Mouse (Mus musculus): ENCODE results near the gene Gmeb2. TPM values are rescaled to one million over a fixed set of nuclear protein-coding genes. Genes with fewer than 3 reads are reported as not detected.

The Gmeb2 gene
- polyA plus RNA-seq, 1 experiment: 60.8 TPM

DNA sequence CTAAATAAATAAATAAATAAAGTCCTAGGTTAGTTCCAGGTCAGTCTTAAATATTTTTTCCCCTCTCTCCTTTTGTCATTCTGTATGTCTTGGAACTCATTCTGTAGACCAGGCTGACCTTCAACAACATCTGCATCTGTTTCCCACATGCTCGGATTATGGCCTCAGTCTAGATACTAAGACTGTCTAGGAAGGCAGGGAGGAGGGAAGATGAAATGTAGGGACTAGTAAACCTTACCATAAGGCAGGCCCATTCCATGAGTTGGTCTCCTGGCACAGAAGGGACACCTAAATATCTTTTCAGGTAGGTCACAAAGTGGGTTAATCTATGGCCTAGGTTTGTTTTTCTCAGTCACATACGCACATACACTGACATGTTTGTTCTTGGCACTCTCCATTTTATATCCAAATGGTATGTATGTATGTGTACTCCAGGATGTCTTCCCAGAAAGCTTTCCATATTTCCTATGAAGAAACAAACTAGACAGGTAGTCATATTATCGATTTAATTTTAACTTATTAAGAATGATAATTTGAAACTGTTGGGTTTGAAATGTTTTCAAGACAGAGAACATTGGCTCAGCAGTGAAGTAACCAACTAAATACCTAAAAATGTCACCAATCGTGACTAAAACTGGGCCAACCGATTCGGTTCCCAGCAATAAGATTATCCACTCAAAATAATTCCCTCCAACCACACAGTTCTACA, 1.1 kb downstream of the Gmeb2 start:
- TF ChIP-seq POLR2A (IDR thresholded peaks at IDR 0.05; ENCODE audit: control insufficient read depth, extremely low read depth, insufficient read depth, low read length, poor library complexity): no peak
- Histone ChIP-seq H3K27ac (ENCODE audit: control insufficient read depth, insufficient read depth, low read length) (peak overlapping the region; percentile 83), H3K27me3 (ENCODE audit: control insufficient read depth, insufficient read depth, low read length) (no peaks in the 10 kb centered on the region), H3K36me3 (ENCODE audit: control insufficient read depth, insufficient read depth, low read length) (no peaks in the 10 kb centered on the region), H3K4me3 (ENCODE audit: control insufficient read depth, insufficient read depth, low read length) (peak overlapping the region; percentile 79), H3K4me1 (replicated peaks; ENCODE audit: control insufficient read depth, insufficient read depth, low read length) (0 out of 2 replicates have a peak, but pooled peaks cover 2% of the 10 kb centered on the region)
- DNase-seq: no peak
- WGBS: 42% methylated on average over 6 of the region's 6 CpGs

DNA sequence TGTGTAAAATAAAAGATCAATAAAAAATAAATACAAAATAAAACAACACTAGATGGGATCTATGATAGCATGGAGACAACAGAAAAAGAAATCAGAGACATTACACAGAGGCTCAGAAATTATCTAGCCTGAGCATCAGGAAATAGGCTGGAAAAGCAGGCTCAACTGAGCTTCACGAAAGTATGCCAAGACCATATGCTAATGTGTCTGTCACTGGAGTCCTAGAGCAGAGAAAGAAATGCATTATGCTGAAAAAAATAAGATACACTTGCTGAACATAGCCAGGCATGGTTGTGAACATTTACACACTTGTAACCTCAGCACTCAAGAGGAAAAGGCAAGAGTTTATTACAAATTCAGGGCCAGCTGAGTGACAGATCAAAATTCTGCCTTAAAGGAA, 7.9 kb downstream of the Gmeb2 start:
- Histone ChIP-seq H3K27ac (ENCODE audit: control insufficient read depth, insufficient read depth, low read length) (no peak overlapping the region), H3K27me3 (ENCODE audit: control insufficient read depth, insufficient read depth, low read length) (no peaks in the 10 kb centered on the region), H3K4me3 (ENCODE audit: control insufficient read depth, insufficient read depth, low read length) (no peak overlapping the region), H3K4me1 (replicated peaks; ENCODE audit: control insufficient read depth, insufficient read depth, low read length) (no peaks in the 10 kb centered on the region), H3K36me3 (ENCODE audit: control insufficient read depth, insufficient read depth, low read length) (peaks cover 30% of the 10 kb centered on the region)
- no peak for DNase-seq
- 94% methylated on average over 1 of the region's 1 CpGs for WGBS
- no peak for TF ChIP-seq POLR2A (IDR thresholded peaks at IDR 0.05; ENCODE audit: control insufficient read depth, extremely low read depth, insufficient read depth, low read length, poor library complexity)
- no peak for TF ChIP-seq CTCF (IDR thresholded peaks at IDR 0.05; ENCODE audit: borderline replicate concordance, control insufficient read depth, extremely low read depth, insufficient read depth, low read length, poor library complexity)

DNA sequence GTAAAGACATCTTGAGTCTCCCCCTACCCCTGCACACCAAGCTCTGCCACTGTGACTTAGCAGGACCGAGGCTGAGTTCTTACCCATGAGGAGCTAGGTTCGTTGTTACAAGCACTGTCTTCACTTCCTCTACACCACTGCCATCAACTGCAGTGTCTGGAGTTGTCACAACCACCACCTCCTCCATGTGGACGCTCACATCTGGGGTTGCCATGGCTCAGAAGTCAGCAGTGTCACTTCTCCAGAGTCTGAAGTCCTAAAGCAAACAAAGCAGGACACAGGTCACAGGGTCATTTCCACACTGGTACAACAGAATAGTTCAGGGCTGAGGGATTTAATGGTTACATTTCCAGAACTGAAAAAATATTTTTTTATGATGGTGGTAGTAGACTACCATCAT, 10.0 kb downstream of the Gmeb2 start:
- Histone ChIP-seq H3K27ac (ENCODE audit: control insufficient read depth, insufficient read depth, low read length) (no peak overlapping the region), H3K4me1 (replicated peaks; ENCODE audit: control insufficient read depth, insufficient read depth, low read length) (no peaks in the 10 kb centered on the region), H3K36me3 (ENCODE audit: control insufficient read depth, insufficient read depth, low read length) (peaks cover 36% of the 10 kb centered on the region), H3K27me3 (ENCODE audit: control insufficient read depth, insufficient read depth, low read length) (no peaks in the 10 kb centered on the region), H3K4me3 (ENCODE audit: control insufficient read depth, insufficient read depth, low read length) (no peak overlapping the region)
- TF ChIP-seq CTCF (IDR thresholded peaks at IDR 0.05; ENCODE audit: borderline replicate concordance, control insufficient read depth, extremely low read depth, insufficient read depth, low read length, poor library complexity) (no peak), POLR2A (IDR thresholded peaks at IDR 0.05; ENCODE audit: control insufficient read depth, extremely low read depth, insufficient read depth, low read length, poor library complexity) (no peak)
- DNase-seq: no peak
- WGBS: 83% methylated on average over 3 of the region's 3 CpGs

DNA sequence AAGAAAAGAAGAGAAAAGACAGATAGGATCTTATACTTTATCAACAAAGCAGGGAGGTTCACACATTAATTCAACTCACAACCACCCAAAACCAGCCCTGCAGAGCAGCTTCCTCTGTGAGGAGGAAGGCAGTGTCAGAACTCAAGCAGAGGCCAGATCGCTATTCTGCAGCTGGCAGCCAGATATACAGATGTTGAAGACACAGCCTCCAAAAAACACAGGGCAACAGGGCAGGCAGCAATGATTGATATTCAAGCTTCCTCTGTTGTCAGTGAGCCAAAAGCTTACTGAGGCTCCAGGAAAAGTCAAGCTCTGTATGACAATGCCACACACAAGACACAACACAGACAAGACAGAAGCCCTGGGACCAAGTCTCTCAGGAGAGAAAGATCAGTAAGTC, 11.1 kb downstream of the Gmeb2 start:
- H3K27me3 ChIP-seq (ENCODE audit: control insufficient read depth, insufficient read depth, low read length): no peaks in the 10 kb centered on the region
- peaks cover 39% of the 10 kb centered on the region for H3K36me3 ChIP-seq (ENCODE audit: control insufficient read depth, insufficient read depth, low read length)
- DNase-seq: no peak
- 83% methylated on average over 1 of the region's 1 CpGs for WGBS
- H3K4me3 ChIP-seq (ENCODE audit: control insufficient read depth, insufficient read depth, low read length): no peak overlapping the region
- no peak overlapping the region for H3K27ac ChIP-seq (ENCODE audit: control insufficient read depth, insufficient read depth, low read length)
- no peaks in the 10 kb centered on the region for H3K4me1 ChIP-seq (replicated peaks; ENCODE audit: control insufficient read depth, insufficient read depth, low read length)
- no peak for TF ChIP-seq POLR2A (IDR thresholded peaks at IDR 0.05; ENCODE audit: control insufficient read depth, extremely low read depth, insufficient read depth, low read length, poor library complexity)
- no peak for TF ChIP-seq CTCF (IDR thresholded peaks at IDR 0.05; ENCODE audit: borderline replicate concordance, control insufficient read depth, extremely low read depth, insufficient read depth, low read length, poor library complexity)

DNA sequence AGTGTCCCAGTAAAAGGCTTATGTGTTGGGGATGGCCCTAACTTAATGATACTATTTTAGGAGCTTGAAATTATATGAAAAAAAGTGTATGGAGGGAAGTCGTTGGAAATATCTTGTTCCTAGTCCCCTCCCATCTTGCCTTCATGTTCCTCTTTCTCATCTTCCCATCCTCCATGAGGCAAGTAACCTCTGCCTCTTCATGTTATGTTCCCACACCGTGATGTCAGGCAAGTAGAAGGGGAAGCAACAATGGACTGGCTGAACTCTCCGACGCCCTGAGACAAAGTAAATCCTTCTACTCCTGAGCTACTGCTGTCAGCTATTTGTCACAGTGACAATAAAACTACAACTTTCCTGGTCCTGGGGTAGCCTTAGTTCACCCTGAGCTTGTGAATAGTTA, 13.2 kb downstream of the Gmeb2 start:
- H3K4me1 ChIP-seq (replicated peaks; ENCODE audit: control insufficient read depth, insufficient read depth, low read length): no peaks in the 10 kb centered on the region
- TF ChIP-seq POLR2A (IDR thresholded peaks at IDR 0.05; ENCODE audit: control insufficient read depth, extremely low read depth, insufficient read depth, low read length, poor library complexity) (no peak), CTCF (IDR thresholded peaks at IDR 0.05; ENCODE audit: borderline replicate concordance, control insufficient read depth, extremely low read depth, insufficient read depth, low read length, poor library complexity) (no peak)
- peaks cover 54% of the 10 kb centered on the region for H3K36me3 ChIP-seq (ENCODE audit: control insufficient read depth, insufficient read depth, low read length)
- H3K27me3 ChIP-seq (ENCODE audit: control insufficient read depth, insufficient read depth, low read length): no peaks in the 10 kb centered on the region
- H3K27ac ChIP-seq (ENCODE audit: control insufficient read depth, insufficient read depth, low read length): no peak overlapping the region
- DNase-seq: no peak
- 77% methylated on average over 4 of the region's 4 CpGs for WGBS
- H3K4me3 ChIP-seq (ENCODE audit: control insufficient read depth, insufficient read depth, low read length): no peak overlapping the region

DNA sequence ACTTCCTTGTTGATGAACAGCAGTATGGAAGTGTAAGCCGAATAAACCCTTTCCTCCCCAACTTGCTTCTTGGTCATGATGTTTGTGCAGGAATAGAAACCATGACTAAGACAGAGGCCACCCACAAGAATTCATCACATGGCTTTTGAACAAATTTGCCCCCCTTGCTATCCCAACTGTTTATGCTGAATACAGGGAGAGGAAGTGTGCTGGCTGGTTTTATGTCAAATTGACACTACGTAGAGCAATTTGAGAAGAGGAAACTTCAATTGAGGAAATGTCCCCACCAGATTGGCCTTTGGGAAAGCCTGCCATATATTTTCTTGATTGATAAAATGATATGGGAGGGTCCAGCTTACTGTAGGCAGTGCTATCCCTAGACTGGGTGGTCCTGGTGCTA, 14.0 kb downstream of the Gmeb2 start:
- peaks cover 56% of the 10 kb centered on the region for H3K36me3 ChIP-seq (ENCODE audit: control insufficient read depth, insufficient read depth, low read length)

DNA sequence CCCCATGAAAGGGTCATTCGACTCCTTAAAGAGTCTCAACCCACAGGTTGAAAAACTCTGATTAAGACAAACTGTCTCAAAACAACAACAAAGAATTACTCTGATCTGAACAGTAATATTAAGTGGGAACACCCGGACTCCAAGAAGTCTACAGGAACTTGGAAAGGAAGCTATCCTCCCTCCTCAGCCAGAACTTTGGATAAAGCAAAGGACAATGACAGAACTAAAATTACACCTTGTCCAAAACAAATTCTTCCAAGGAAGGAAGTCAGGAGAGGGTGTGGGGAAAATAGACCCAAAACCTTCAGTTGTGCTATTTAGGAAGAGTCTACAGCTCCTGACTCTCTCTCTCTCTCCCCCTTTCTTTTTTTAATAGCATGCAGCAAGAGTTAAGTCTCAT, 15.7 kb downstream of the Gmeb2 start:
- no peak overlapping the region for H3K27ac ChIP-seq (ENCODE audit: control insufficient read depth, insufficient read depth, low read length)
- H3K4me1 ChIP-seq (replicated peaks; ENCODE audit: control insufficient read depth, insufficient read depth, low read length): no peaks in the 10 kb centered on the region
- DNase-seq: no peak
- WGBS: 98% methylated on average over 2 of the region's 2 CpGs
- TF ChIP-seq CTCF (IDR thresholded peaks at IDR 0.05; ENCODE audit: borderline replicate concordance, control insufficient read depth, extremely low read depth, insufficient read depth, low read length, poor library complexity) (no peak), POLR2A (IDR thresholded peaks at IDR 0.05; ENCODE audit: control insufficient read depth, extremely low read depth, insufficient read depth, low read length, poor library complexity) (no peak)
- H3K36me3 ChIP-seq (ENCODE audit: control insufficient read depth, insufficient read depth, low read length): peaks cover 57% of the 10 kb centered on the region
- H3K27me3 ChIP-seq (ENCODE audit: control insufficient read depth, insufficient read depth, low read length): no peaks in the 10 kb centered on the region
- no peak overlapping the region for H3K4me3 ChIP-seq (ENCODE audit: control insufficient read depth, insufficient read depth, low read length)

More for the DNA sequence above, 14.0 kb downstream of the Gmeb2 start:
- Histone ChIP-seq H3K4me1 (replicated peaks; ENCODE audit: control insufficient read depth, insufficient read depth, low read length) (no peaks in the 10 kb centered on the region), H3K27ac (ENCODE audit: control insufficient read depth, insufficient read depth, low read length) (no peak overlapping the region), H3K4me3 (ENCODE audit: control insufficient read depth, insufficient read depth, low read length) (no peak overlapping the region), H3K27me3 (ENCODE audit: control insufficient read depth, insufficient read depth, low read length) (no peaks in the 10 kb centered on the region)
- TF ChIP-seq POLR2A (IDR thresholded peaks at IDR 0.05; ENCODE audit: control insufficient read depth, extremely low read depth, insufficient read depth, low read length, poor library complexity) (no peak), CTCF (IDR thresholded peaks at IDR 0.05; ENCODE audit: borderline replicate concordance, control insufficient read depth, extremely low read depth, insufficient read depth, low read length, poor library complexity) (no peak)
- WGBS: 97% methylated on average over 2 of the region's 2 CpGs
- no peak for DNase-seq
